Mouse (Mus musculus): ENCODE measurements around the gene Anks1b. TPM values are rescaled to one million over a fixed set of nuclear protein-coding genes. Genes with fewer than 3 reads are reported as not detected.

Anks1b gene
- total RNA-seq, 1 experiment from 2014 or later, result not detected

DNA sequence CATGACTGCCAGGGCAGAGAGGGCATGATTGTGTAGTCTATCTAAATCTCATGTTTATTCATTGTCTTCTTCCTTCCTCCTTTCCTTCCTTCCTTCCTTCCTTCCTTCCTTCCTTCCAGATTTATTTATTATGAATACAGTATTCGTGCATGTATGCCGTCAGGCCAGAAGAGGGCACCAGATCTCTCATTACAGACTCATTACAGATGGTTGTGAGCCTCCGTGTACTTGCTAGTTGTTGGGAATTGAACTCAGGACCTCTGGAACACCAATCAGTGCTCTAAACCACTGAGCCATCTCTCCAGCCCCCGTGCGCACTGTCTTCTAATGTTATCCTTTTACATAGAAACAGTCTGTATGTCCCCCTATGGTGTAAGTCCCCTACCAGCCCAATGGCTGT lies 860.3 kb downstream of the Anks1b start:
- no peak for ATAC-seq (replicated peaks; ENCODE audit: insufficient number of reproducible peaks, low FRiP score, low TSS enrichment, poor library complexity, severe bottlenecking)

- no peak for ATAC-seq (replicated peaks; ENCODE audit: insufficient number of reproducible peaks, low FRiP score, low TSS enrichment, poor library complexity, severe bottlenecking)
These were observed 865.2 kb downstream of the Anks1b start for GRCm38 (mm10) chr10:90738475-90738874.

DNA sequence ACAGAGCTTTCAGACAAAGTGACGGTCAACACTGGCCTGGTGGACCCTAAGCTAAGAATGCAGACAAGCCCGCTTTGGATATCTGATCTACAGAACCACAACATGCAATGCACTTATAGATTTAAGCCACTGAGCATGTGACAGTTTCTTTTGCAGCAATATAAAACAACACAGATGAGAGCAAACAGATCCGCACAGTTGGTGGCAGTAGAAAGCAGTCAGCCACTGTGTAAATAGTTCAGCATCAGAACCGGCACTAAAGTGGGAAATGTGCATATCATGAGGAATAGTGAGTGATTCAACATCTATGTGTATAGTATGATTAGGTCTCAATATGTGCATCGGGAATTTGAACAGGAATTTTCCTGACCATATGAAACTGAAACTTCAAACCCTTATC lies 867.6 kb downstream of the Anks1b start:
- no peak for ATAC-seq (replicated peaks; ENCODE audit: insufficient number of reproducible peaks, low FRiP score, low TSS enrichment, poor library complexity, severe bottlenecking)

DNA sequence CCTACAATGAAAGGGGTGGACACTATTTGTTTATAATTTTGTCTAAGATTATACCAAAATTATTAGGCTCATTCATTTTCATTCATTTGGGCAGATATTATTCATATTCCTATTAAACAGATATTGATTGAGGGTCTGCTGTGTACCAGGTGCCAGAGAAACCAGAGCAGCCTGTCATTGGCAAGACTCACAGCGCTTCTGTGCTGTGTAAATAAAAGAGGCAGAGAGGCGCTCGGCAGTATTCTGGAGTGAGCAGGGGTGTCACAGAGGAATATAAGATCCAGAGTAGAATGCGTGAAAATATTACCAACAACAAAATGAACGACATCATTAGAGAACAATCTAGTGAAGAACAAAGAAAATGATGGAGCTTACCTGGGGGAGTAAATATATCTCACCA lies 878.6 kb downstream of the Anks1b start:
- ATAC-seq (replicated peaks; ENCODE audit: insufficient number of reproducible peaks, low FRiP score, low TSS enrichment, poor library complexity, severe bottlenecking), result no peak

- ATAC-seq (replicated peaks; ENCODE audit: insufficient number of reproducible peaks, low FRiP score, low TSS enrichment, poor library complexity, severe bottlenecking), result no peak
These were observed 879.8 kb downstream of the Anks1b start for GRCm38 (mm10) chr10:90753106-90753505.

- no peak for ATAC-seq (replicated peaks; ENCODE audit: insufficient number of reproducible peaks, low FRiP score, low TSS enrichment, poor library complexity, severe bottlenecking)
These were observed 884.5 kb downstream of the Anks1b start for GRCm38 (mm10) chr10:90757773-90758172.

DNA sequence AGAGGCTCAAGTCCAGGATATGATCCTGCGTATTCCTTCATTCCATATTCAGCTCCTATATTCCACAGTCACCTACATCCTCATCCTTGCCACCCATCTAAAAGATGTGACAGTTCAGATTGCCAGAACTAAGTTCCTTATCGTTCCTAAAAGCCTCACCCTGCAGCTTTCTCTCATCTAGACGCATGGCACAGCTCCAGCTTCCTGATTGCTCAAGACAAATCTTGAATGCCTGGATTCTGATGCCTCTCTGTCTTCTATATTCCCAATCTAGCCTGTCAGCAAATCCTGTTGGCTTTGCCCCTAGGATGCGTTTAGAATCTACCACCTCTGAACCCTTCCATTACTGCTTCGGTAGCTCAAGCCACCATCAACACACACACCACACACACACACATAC lies 886.6 kb downstream of the Anks1b start:
- no peak for ATAC-seq (replicated peaks; ENCODE audit: insufficient number of reproducible peaks, low FRiP score, low TSS enrichment, poor library complexity, severe bottlenecking)

DNA sequence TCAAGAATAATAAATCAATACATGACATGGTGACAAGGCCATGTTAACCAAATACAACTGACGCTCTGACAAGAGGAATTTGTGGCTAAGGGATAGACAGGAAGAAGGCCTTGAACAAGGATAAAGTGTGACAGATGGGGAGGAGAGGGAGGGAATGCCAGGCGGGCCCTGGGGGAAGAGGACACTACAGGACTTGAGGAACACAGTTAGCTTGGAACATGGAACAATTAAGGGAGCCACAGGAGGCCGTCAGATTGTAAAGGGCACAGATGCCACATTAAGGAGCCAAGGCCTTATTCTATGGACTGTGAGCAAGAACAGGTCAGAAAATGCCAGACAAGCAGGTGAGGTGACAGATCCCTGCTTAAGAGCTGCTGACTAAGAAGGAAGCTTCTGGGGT lies 893.0 kb downstream of the Anks1b start:
- ATAC-seq (replicated peaks; ENCODE audit: insufficient number of reproducible peaks, low FRiP score, low TSS enrichment, poor library complexity, severe bottlenecking), result no peak

- no peak for ATAC-seq (replicated peaks; ENCODE audit: insufficient number of reproducible peaks, low FRiP score, low TSS enrichment, poor library complexity, severe bottlenecking)
These were observed 897.2 kb downstream of the Anks1b start for GRCm38 (mm10) chr10:90770403-90770955.

DNA sequence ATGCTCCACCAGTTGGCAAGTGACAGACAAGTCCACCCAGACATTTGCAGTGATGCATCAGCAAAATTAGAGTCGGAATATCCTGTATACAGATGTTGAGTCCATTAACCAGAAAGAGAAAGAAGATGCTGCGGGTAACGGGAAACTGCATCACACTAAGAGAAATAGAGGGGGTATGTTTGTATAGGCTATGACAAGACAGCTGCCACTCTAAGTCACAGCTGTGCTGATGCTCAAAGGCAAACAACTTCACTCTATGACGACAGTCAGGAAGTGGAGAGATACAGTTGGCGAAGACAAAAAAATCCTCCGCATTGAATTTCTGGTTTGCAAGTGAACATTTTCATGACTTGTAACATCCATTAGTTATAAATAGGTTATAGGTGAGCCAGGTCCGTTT lies 897.7 kb downstream of the Anks1b start:
- no peak for ATAC-seq (replicated peaks; ENCODE audit: insufficient number of reproducible peaks, low FRiP score, low TSS enrichment, poor library complexity, severe bottlenecking)

GRCm38 (mm10) chr10:90771471-90772226 lies 898.3 kb downstream of the Anks1b start:
- ATAC-seq (replicated peaks; ENCODE audit: insufficient number of reproducible peaks, low FRiP score, low TSS enrichment, poor library complexity, severe bottlenecking), result no peak

GRCm38 (mm10) chr10:90779561-90780400 lies 906.5 kb downstream of the Anks1b start:
- no peak for ATAC-seq (replicated peaks; ENCODE audit: insufficient number of reproducible peaks, low FRiP score, low TSS enrichment, poor library complexity, severe bottlenecking)

DNA sequence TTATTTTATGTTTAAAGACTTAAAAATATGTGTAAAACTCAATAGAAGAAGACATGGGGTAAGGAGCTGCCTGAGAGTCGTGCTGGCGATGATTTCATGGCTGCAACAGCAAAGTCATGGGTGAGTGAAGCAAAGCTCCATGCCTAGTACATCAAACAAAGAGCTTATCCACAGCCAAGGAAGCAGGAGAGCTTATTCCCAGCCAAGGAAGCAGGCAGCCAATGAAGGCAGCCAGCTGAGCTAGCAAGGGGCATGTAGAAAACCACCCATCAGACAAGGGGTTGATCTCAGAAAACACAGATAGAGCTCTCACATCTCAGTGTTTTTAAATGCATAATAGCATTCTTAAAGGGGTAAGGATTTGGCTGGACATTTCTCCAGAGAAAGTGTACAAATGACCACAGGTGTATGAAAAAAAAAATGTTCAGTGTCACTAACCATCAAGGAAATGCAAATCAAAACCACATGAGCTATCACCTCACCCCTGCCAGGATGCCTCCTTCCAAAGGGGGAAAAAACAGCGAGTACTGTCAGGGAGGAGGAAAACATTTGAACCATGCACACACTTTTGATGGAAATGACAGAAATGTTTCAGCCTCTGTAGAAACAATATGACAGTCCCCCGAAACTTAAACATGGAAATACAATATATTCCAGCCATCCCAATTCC lies 911.8 kb downstream of the Anks1b start:
- no peak for ATAC-seq (replicated peaks; ENCODE audit: insufficient number of reproducible peaks, low FRiP score, low TSS enrichment, poor library complexity, severe bottlenecking)

DNA sequence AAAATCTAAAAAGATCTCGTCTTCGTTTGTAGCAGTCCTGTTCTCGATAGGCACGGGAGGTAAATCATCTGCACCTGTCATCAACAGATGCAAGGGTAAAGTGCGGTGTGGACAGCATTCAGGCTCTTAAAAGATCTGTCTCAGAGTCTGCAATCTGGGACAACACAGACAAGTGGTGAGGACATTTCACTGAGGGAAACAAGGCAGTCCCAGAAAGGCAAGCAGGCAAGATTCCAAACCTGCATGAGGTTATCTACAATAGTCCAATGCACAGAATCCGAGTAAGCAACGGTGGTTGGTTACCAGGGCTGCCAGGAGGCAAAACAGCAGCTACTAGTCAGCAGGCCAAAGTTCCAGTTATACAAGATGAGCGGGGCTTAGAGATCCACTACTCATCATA lies 912.4 kb downstream of the Anks1b start:
- no peak for ATAC-seq (replicated peaks; ENCODE audit: insufficient number of reproducible peaks, low FRiP score, low TSS enrichment, poor library complexity, severe bottlenecking)

DNA sequence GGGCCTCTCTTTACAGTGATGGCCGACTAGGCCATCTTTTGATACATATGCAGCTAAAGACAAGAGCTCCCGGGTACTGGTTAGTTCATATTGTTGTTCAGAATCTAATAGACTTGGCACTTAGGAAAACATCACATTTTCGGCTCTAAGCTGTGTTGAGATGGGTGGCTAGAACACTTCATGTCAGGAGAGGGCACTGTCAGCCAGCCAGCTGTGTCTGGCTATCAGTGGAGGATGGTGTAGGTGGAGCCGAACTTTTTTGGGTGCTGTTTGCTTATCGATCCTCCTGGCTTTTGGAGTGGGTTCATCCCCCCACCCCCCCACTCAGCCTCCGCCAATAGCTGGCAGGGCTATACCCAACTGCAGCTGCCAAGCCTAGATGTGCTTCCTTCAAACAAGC lies 929.8 kb downstream of the Anks1b start:
- ATAC-seq (replicated peaks; ENCODE audit: insufficient number of reproducible peaks, low FRiP score, low TSS enrichment, poor library complexity, severe bottlenecking), result no peak

GRCm38 (mm10) chr10:90804602-90805095 lies 931.3 kb downstream of the Anks1b start:
- ATAC-seq (replicated peaks; ENCODE audit: insufficient number of reproducible peaks, low FRiP score, low TSS enrichment, poor library complexity, severe bottlenecking), result no peak

GRCm38 (mm10) chr10:90808616-90809310 lies 935.5 kb downstream of the Anks1b start:
- no peak for ATAC-seq (replicated peaks; ENCODE audit: insufficient number of reproducible peaks, low FRiP score, low TSS enrichment, poor library complexity, severe bottlenecking)

GRCm38 (mm10) chr10:90809911-90810590 lies 936.7 kb downstream of the Anks1b start:
- ATAC-seq (replicated peaks; ENCODE audit: insufficient number of reproducible peaks, low FRiP score, low TSS enrichment, poor library complexity, severe bottlenecking), result no peak
